Mouse (Mus musculus): Measurements from ENCODE around the gene Uckl1. TPM values are rescaled to one million over a fixed set of nuclear protein-coding genes. Genes with fewer than 3 reads are reported as not detected.

Gene Uckl1
- polyA plus RNA-seq, 1 experiment from 2014 or later = 40.7 TPM

GRCm38 (mm10) chr2:181550233-181550632 is 34.5 kb downstream of the Uckl1 start:
- H3K4me1 ChIP-seq = no peaks in the 10 kb centered on the region
- peaks cover 90% of the 10 kb centered on the region for H3K36me3 ChIP-seq (replicated peaks)
- H3K9me3 ChIP-seq = no peaks in the 10 kb centered on the region
- 96% methylated on average over 2 of the region's 2 CpGs for WGBS
- H3K27me3 ChIP-seq (ENCODE audit: poor library complexity, severe bottlenecking) = no peaks in the 10 kb centered on the region
- H3K27ac ChIP-seq = no peak overlapping the region
- no peak for DNase-seq (ENCODE audit: extremely low spot score, low spot score)
- no peak overlapping the region for H3K4me3 ChIP-seq

GRCm38 (mm10) chr2:181548682-181549081 is 36.0 kb downstream of the Uckl1 start:
- Histone ChIP-seq H3K27ac (no peak overlapping the region), H3K9me3 (no peaks in the 10 kb centered on the region), H3K36me3 (replicated peaks) (peaks cover 81% of the 10 kb centered on the region), H3K27me3 (ENCODE audit: poor library complexity, severe bottlenecking) (no peaks in the 10 kb centered on the region), H3K4me3 (no peak overlapping the region), H3K4me1 (no peaks in the 10 kb centered on the region)
- 93% methylated on average over 5 of the region's 5 CpGs for WGBS
- DNase-seq (ENCODE audit: extremely low spot score, low spot score) = no peak

- WGBS = 85% methylated on average over 1 of the region's 1 CpGs
These were observed 36.5 kb downstream of the Uckl1 start for GRCm38 (mm10) chr2:181548227-181548626.

GRCm38 (mm10) chr2:181546142-181546541 is 38.5 kb downstream of the Uckl1 start:
- Histone ChIP-seq H3K4me1 (no peaks in the 10 kb centered on the region), H3K27ac (no peak overlapping the region), H3K9me3 (no peaks in the 10 kb centered on the region), H3K4me3 (no peak overlapping the region), H3K27me3 (ENCODE audit: poor library complexity, severe bottlenecking) (no peaks in the 10 kb centered on the region), H3K36me3 (replicated peaks) (peaks cover 60% of the 10 kb centered on the region)
- DNase-seq (ENCODE audit: extremely low spot score, low spot score) = no peak
- 95% methylated on average over 7 of the region's 7 CpGs for WGBS

More at GRCm38 (mm10) chr2:181548227-181548626, 36.5 kb downstream of the Uckl1 start:
- H3K4me3 ChIP-seq = no peak overlapping the region
- DNase-seq (ENCODE audit: extremely low spot score, low spot score) = no peak
- H3K4me1 ChIP-seq = no peaks in the 10 kb centered on the region
- H3K27me3 ChIP-seq (ENCODE audit: poor library complexity, severe bottlenecking) = no peaks in the 10 kb centered on the region
- no peak overlapping the region for H3K27ac ChIP-seq
- peaks cover 76% of the 10 kb centered on the region for H3K36me3 ChIP-seq (replicated peaks)
- no peaks in the 10 kb centered on the region for H3K9me3 ChIP-seq

- H3K4me3 ChIP-seq = no peak overlapping the region
- H3K4me1 ChIP-seq = peaks cover 6% of the 10 kb centered on the region; the same call in 1 of the 2 replicates
- no peak for DNase-seq (ENCODE audit: extremely low spot score, low spot score)
- WGBS = 97% methylated on average over 6 of the region's 6 CpGs
- no peaks in the 10 kb centered on the region for H3K27me3 ChIP-seq (ENCODE audit: poor library complexity, severe bottlenecking)
- H3K36me3 ChIP-seq (replicated peaks) = peaks cover 28% of the 10 kb centered on the region
- no peaks in the 10 kb centered on the region for H3K9me3 ChIP-seq
- no peak overlapping the region for H3K27ac ChIP-seq
These were observed 42.8 kb downstream of the Uckl1 start for GRCm38 (mm10) chr2:181541761-181542380.

GRCm38 (mm10) chr2:181537444-181538047 is 47.1 kb downstream of the Uckl1 start:
- no peak overlapping the region for H3K27ac ChIP-seq
- 89% methylated on average over 2 of the region's 2 CpGs for WGBS

GRCm38 (mm10) chr2:181536410-181536809 is 48.3 kb downstream of the Uckl1 start:
- no peaks in the 10 kb centered on the region for H3K27me3 ChIP-seq (ENCODE audit: poor library complexity, severe bottlenecking)
- H3K27ac ChIP-seq = no peak overlapping the region
- 95% methylated on average over 2 of the region's 2 CpGs for WGBS
- peaks cover 6% of the 10 kb centered on the region; the same call in 1 of the 2 replicates for H3K4me1 ChIP-seq
- H3K9me3 ChIP-seq = peaks cover 7% of the 10 kb centered on the region; the same call in 1 of the 2 replicates
- DNase-seq (ENCODE audit: extremely low spot score, low spot score) = no peak
- H3K4me3 ChIP-seq = no peak overlapping the region
- H3K36me3 ChIP-seq (replicated peaks) = peaks cover 30% of the 10 kb centered on the region

More at GRCm38 (mm10) chr2:181537444-181538047, 47.1 kb downstream of the Uckl1 start:
- Histone ChIP-seq H3K9me3 (no peaks in the 10 kb centered on the region), H3K36me3 (replicated peaks) (peaks cover 22% of the 10 kb centered on the region), H3K4me3 (no peak overlapping the region), H3K4me1 (peaks cover 6% of the 10 kb centered on the region; the same call in 1 of the 2 replicates), H3K27me3 (ENCODE audit: poor library complexity, severe bottlenecking) (no peaks in the 10 kb centered on the region)
- DNase-seq (ENCODE audit: extremely low spot score, low spot score) = no peak

- WGBS = 94% methylated on average over 3 of the region's 3 CpGs
- H3K27me3 ChIP-seq (ENCODE audit: poor library complexity, severe bottlenecking) = no peaks in the 10 kb centered on the region
- H3K4me1 ChIP-seq = peaks cover 2% of the 10 kb centered on the region; the same call in 1 of the 2 replicates
- peaks cover 58% of the 10 kb centered on the region for H3K36me3 ChIP-seq (replicated peaks)
- DNase-seq (ENCODE audit: extremely low spot score, low spot score) = no peak
- H3K4me3 ChIP-seq = no peak overlapping the region
- H3K27ac ChIP-seq = no peak overlapping the region
- H3K9me3 ChIP-seq = peaks cover 18% of the 10 kb centered on the region; the same call in 1 of the 2 replicates
These were observed 52.1 kb downstream of the Uckl1 start for GRCm38 (mm10) chr2:181532589-181532988.

GRCm38 (mm10) chr2:181529076-181529475 is 55.6 kb downstream of the Uckl1 start:
- Histone ChIP-seq H3K9me3 (peaks cover 18% of the 10 kb centered on the region; the same call in 1 of the 2 replicates), H3K36me3 (replicated peaks) (peaks cover 71% of the 10 kb centered on the region), H3K4me1 (no peaks in the 10 kb centered on the region), H3K4me3 (no peak overlapping the region), H3K27me3 (ENCODE audit: poor library complexity, severe bottlenecking) (no peaks in the 10 kb centered on the region), H3K27ac (no peak overlapping the region)
- no peak for DNase-seq (ENCODE audit: extremely low spot score, low spot score)
- WGBS = 87% methylated on average over 1 of the region's 1 CpGs

GRCm38 (mm10) chr2:181525526-181525925 is 59.2 kb downstream of the Uckl1 start:
- peaks cover 3% of the 10 kb centered on the region; the same call in 1 of the 2 replicates for H3K9me3 ChIP-seq
- 92% methylated on average over 5 of the region's 5 CpGs for WGBS
- no peak for DNase-seq (ENCODE audit: extremely low spot score, low spot score)

GRCm38 (mm10) chr2:181522811-181523210 is 61.9 kb downstream of the Uckl1 start:
- Histone ChIP-seq H3K4me3 (peak overlapping the region; percentile 5; the same call in 1 of the 2 replicates), H3K4me1 (peaks cover 25% of the 10 kb centered on the region), H3K9me3 (no peaks in the 10 kb centered on the region), H3K27ac (no peak overlapping the region), H3K36me3 (replicated peaks) (peaks cover 43% of the 10 kb centered on the region), H3K27me3 (ENCODE audit: poor library complexity, severe bottlenecking) (no peaks in the 10 kb centered on the region)
- WGBS = 70% methylated on average over 5 of the region's 5 CpGs
- no peak for DNase-seq (ENCODE audit: extremely low spot score, low spot score)

More at GRCm38 (mm10) chr2:181525526-181525925, 59.2 kb downstream of the Uckl1 start:
- Histone ChIP-seq H3K27ac (no peak overlapping the region), H3K27me3 (ENCODE audit: poor library complexity, severe bottlenecking) (no peaks in the 10 kb centered on the region), H3K4me3 (no peak overlapping the region), H3K4me1 (peaks cover 13% of the 10 kb centered on the region), H3K36me3 (replicated peaks) (peaks cover 63% of the 10 kb centered on the region)

- Histone ChIP-seq H3K4me3 (peak overlapping the region; percentile 73), H3K27ac (peak overlapping the region; percentile 93; the same call in 1 of the 2 replicates), H3K27me3 (ENCODE audit: poor library complexity, severe bottlenecking) (no peaks in the 10 kb centered on the region), H3K9me3 (no peaks in the 10 kb centered on the region), H3K36me3 (replicated peaks) (peaks cover 45% of the 10 kb centered on the region), H3K4me1 (peaks cover 25% of the 10 kb centered on the region)
- no peak for DNase-seq (ENCODE audit: extremely low spot score, low spot score)
- WGBS = 66% methylated on average over 10 of the region's 10 CpGs
These were observed 63.2 kb downstream of the Uckl1 start for GRCm38 (mm10) chr2:181521491-181521890.

GRCm38 (mm10) chr2:181520936-181521227 is 63.8 kb downstream of the Uckl1 start:
- H3K9me3 ChIP-seq = no peaks in the 10 kb centered on the region
- peak overlapping the region; percentile 73 for H3K4me3 ChIP-seq
- peaks cover 47% of the 10 kb centered on the region for H3K36me3 ChIP-seq (replicated peaks)
- no peak for DNase-seq (ENCODE audit: extremely low spot score, low spot score)
- WGBS = under 1% methylated on average over 17 of the region's 17 CpGs
- H3K27ac ChIP-seq = peak overlapping the region; percentile 93
- no peaks in the 10 kb centered on the region for H3K27me3 ChIP-seq (ENCODE audit: poor library complexity, severe bottlenecking)
- peaks cover 25% of the 10 kb centered on the region for H3K4me1 ChIP-seq

Measured in forebrain, embryonic 10.5 days (tissue).